Mouse (Mus musculus) embryonic facial prominence, embryonic 11.5 days (tissue): ENCODE results near the gene Mark2. TPM values are rescaled to one million over a fixed set of nuclear protein-coding genes. Genes with fewer than 3 reads are reported as not detected.

ENCODE experiments used
- ATAC-seq: fragments of 200-750 bp; cut with Nextera tagmentation; replicated peaks from 2 replicates; pipeline ENCODE4 v1.8.0; 2017; ENCODE audit warnings: low read depth; ENCODE audit not compliant: insufficient number of reproducible peaks, low FRiP score, low TSS enrichment
- DNase-seq: peaks from one replicate; pipeline ENCODE4 v3.0.0-alpha.2; 2015; ENCODE audit warnings: low spot score
- H3K27ac ChIP-seq: fragments of 300-500 bp; sonication (generic); replicated peaks from 2 replicates; pipeline ENCODE4 v1.5.1; 2014; ENCODE audit warnings: mild to moderate bottlenecking, low read depth, low read length, control low read depth
- H3K27me3 ChIP-seq: fragments of 300-500 bp; sonication (generic); 2 replicates; pipeline ENCODE4 v1.6.1; 2014; ENCODE audit warnings: mild to moderate bottlenecking, low read length, moderate library complexity, mixed read lengths; ENCODE audit not compliant: control insufficient read depth, insufficient read depth
- H3K36me3 ChIP-seq: fragments of 300-500 bp; sonication (generic); replicated peaks from 2 replicates; pipeline ENCODE4 v1.6.1; 2014; ENCODE audit warnings: low read depth, mild to moderate bottlenecking, low read length, moderate library complexity, mixed read lengths; ENCODE audit not compliant: control insufficient read depth, insufficient read depth
- H3K4me1 ChIP-seq: fragments of 300-500 bp; sonication (generic); 2 replicates; pipeline ENCODE4 v1.6.1; 2014; ENCODE audit warnings: low read length, mixed read lengths; ENCODE audit not compliant: control insufficient read depth, insufficient read depth
- H3K4me2 ChIP-seq: fragments of 300-500 bp; sonication (generic); 2 replicates; pipeline ENCODE4 v1.6.1; 2014; ENCODE audit warnings: low read depth, mild to moderate bottlenecking, control low read depth, low read length, moderate library complexity
- H3K4me3 ChIP-seq: fragments of 300-500 bp; sonication (generic); 2 replicates; pipeline ENCODE4 v1.5.1; 2014; ENCODE audit warnings: low read depth, low read length, control low read depth
- H3K9ac ChIP-seq: fragments of 300-500 bp; sonication (generic); replicated peaks from 2 replicates; pipeline ENCODE4 v1.6.1; 2014; ENCODE audit warnings: mild to moderate bottlenecking, control low read depth, low read length
- H3K9me3 ChIP-seq: fragments of 300-500 bp; sonication (generic); replicated peaks from 2 replicates; pipeline ENCODE4 v1.6.1; 2016; ENCODE audit warnings: mild to moderate bottlenecking, low read length, inconsistent platforms, mixed read lengths; ENCODE audit not compliant: control insufficient read depth
- WGBS: fragments of 180-500 bp; shearing (Covaris S2); extraction: QIAGEN DNeasy Blood & Tissue Kit; methylation state at CpG from one replicate; pipeline ENCODE4 v1.1.7; 2014; 5-methylcytosine and 5-hydroxymethylcytosine counted together
- polyA plus RNA-seq: library from polyadenylated mRNA; unstranded; fragments of >200 nt; fragmentation: Nextera tagmentation; extraction: Ambion mirVana; gene quantifications from 2 replicates; pipeline ENCODE4 v1.2.1, GENCODE M21; 2014

Mark2 gene
- polyA plus RNA-seq, 1 experiment from 2014 or later: 39.4 TPM

- Histone ChIP-seq H3K4me1 (no peaks in the 10 kb centered on the region), H3K9ac (no peak overlapping the region), H3K27ac (no peak overlapping the region), H3K4me3 (no peak overlapping the region), H3K27me3 (no peaks in the 10 kb centered on the region), H3K9me3 (no peaks in the 10 kb centered on the region), H3K4me2 (no peak overlapping the region), H3K36me3 (peaks cover 4% of the 10 kb centered on the region)
- ATAC-seq: 0 out of 2 replicates have a peak, but pooled peaks have one; percentile 60
- peak; percentile 79 for DNase-seq
- WGBS: 65% methylated on average over 8 of the region's 8 CpGs
Measured at GRCm38 (mm10) chr19:7234537-7235221, 107.0 kb downstream of the Mark2 start.

GRCm38 (mm10) chr19:7226511-7226914, 115.1 kb downstream of the Mark2 start:
- no peaks in the 10 kb centered on the region for H3K27me3 ChIP-seq
- H3K4me2 ChIP-seq: no peak overlapping the region
- no peak for ATAC-seq
- H3K4me1 ChIP-seq: no peaks in the 10 kb centered on the region
- peaks cover 8% of the 10 kb centered on the region for H3K36me3 ChIP-seq
- DNase-seq: no peak
- no peak overlapping the region for H3K27ac ChIP-seq
- 89% methylated on average over 6 of the region's 6 CpGs for WGBS
- no peak overlapping the region for H3K4me3 ChIP-seq
- H3K9ac ChIP-seq: no peak overlapping the region
- H3K9me3 ChIP-seq: no peaks in the 10 kb centered on the region

Other genes starting within 250 kb of the Mark2 start
- gene Flrt1, start 236.1 kb downstream of the Mark2 start, polyA plus RNA-seq: 3.0 and 4.4 TPM in 2 replicates
- 217 and 252 TPM in 2 replicates for gene Otub1, start 135.5 kb downstream of the Mark2 start, polyA plus RNA-seq
- 741 and 769 TPM in 2 replicates for gene Cox8a, start 124.2 kb downstream of the Mark2 start, polyA plus RNA-seq
- 82.9 and 88.0 TPM in 2 replicates for gene Naa40, start 100.7 kb downstream of the Mark2 start, polyA plus RNA-seq
- gene Rcor2, start 74.5 kb downstream of the Mark2 start, polyA plus RNA-seq: 17.6 and 18.8 TPM in 2 replicates
- 22.4 and 24.8 TPM in 2 replicates for gene Spindoc, start 41.1 kb upstream of the Mark2 start, polyA plus RNA-seq
- gene 2700081O15Rik, start 75.8 kb upstream of the Mark2 start, polyA plus RNA-seq: 10.4 and 11.4 TPM in 2 replicates
- gene Rtn3, start 141.4 kb upstream of the Mark2 start, polyA plus RNA-seq: 148 and 156 TPM in 2 replicates
- gene Atl3, start 152.2 kb upstream of the Mark2 start, polyA plus RNA-seq: 9.4 and 11.9 TPM in 2 replicates
- 7.4 and 8.6 TPM in 2 replicates for gene Pla2g16, start 215.6 kb upstream of the Mark2 start, polyA plus RNA-seq